12 mouse cellular contexts compared by ENCODE assay signal in the genomic region with DNA sequence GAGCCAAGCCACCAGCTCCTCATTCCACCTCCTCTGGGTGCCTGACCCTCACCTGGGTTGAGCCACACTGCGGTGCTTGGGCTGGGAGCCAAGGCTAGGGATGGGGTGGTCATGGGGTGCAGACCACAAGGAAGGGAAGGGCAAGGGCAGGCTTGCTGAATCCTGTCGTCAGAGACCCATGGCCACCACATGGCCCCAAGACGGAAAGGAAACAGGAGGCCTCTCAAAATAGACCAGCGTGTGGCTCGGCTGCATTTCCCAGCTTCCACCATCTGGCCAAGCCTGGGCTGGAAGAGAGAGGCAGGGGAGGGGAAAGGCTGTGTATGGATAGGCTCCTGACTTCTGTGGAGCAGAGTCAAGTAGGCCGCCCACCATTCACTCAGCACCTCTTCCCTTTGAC. TPM values are rescaled to one million over a fixed set of nuclear protein-coding genes. Genes with fewer than 3 reads are reported as not detected.
A peak's percentile ranks its signal among the peaks of the same experiment; 100 is the strongest.
DNase-seq lines count a peak whose midpoint lies in the region; ATAC-seq and TF ChIP-seq lines count a peak whose summit lies in the region.
"Had no signal": no experiment of that assay in that cellular context is flagged by ENCODE, and none has a peak within 500 bp of the region (broad histone marks: within the 10 kb centered on the region; RNA-seq: fewer than 3 reads in every experiment).

No protein-coding gene starts in this region.

- WGBS in forebrain, postnatal 0 days: 59% methylated on average over 6 of the region's 6 CpGs
- 81% methylated on average over 6 of the region's 6 CpGs for WGBS in forebrain, embryonic 13.5 days

- H3K9me3 ChIP-seq in forebrain, postnatal 0 days (ENCODE audit: low read length): no peaks in the 10 kb centered on the region
- H3K9me3 ChIP-seq in forebrain, embryonic 13.5 days (replicated peaks): no peaks in the 10 kb centered on the region
- H3K9me3 ChIP-seq: liver, embryonic 12.5 days; midbrain, embryonic 13.5 days had no signal

- no peak overlapping the region for H3K27ac ChIP-seq in forebrain, postnatal 0 days (ENCODE audit: low read depth, low read length)
- no peak overlapping the region for H3K27ac ChIP-seq in forebrain, embryonic 13.5 days
- H3K27ac ChIP-seq: liver, embryonic 12.5 days; midbrain, embryonic 13.5 days had no signal

- H3K27me3 ChIP-seq in forebrain, postnatal 0 days (ENCODE audit: insufficient read depth, low read length): no peaks in the 10 kb centered on the region
- H3K27me3 ChIP-seq in forebrain, embryonic 13.5 days: no peaks in the 10 kb centered on the region
- H3K27me3 ChIP-seq: liver, embryonic 12.5 days; midbrain, embryonic 13.5 days had no signal

- H3K4me2 ChIP-seq in forebrain, postnatal 0 days (ENCODE audit: low read depth): no peak overlapping the region
- H3K4me2 ChIP-seq in forebrain, embryonic 13.5 days: no peak overlapping the region
- H3K4me2 ChIP-seq: liver, embryonic 12.5 days; midbrain, embryonic 13.5 days had no signal

- no peak for TF ChIP-seq CTCF in forebrain, postnatal 0 days (IDR thresholded peaks at IDR 0.05; ENCODE audit: low read depth)

- no peak overlapping the region for H3K4me3 ChIP-seq in forebrain, postnatal 0 days (ENCODE audit: low read depth, low read length)
- no peak overlapping the region for H3K4me3 ChIP-seq in forebrain, embryonic 13.5 days
- H3K4me3 ChIP-seq: liver, embryonic 12.5 days; midbrain, embryonic 13.5 days had no signal

- peak; percentile 50 for ATAC-seq in forebrain, postnatal 0 days
- no peak for ATAC-seq in forebrain, embryonic 13.5 days
- ATAC-seq: liver, embryonic 12.5 days; midbrain, embryonic 13.5 days had no signal

- H3K4me1 ChIP-seq in forebrain, postnatal 0 days (ENCODE audit: insufficient read depth): peaks cover 9% of the 10 kb centered on the region; the same call in 1 of the 2 replicates
- H3K4me1 ChIP-seq in forebrain, embryonic 13.5 days: peaks cover 24% of the 10 kb centered on the region

- peak; percentile 40 for DNase-seq in forebrain, postnatal 0 days
- peak; percentile 33 to 53 for DNase-seq in layer of hippocampus, adult 18-20 months (ENCODE audit: low spot score in 2 of 2)
- DNase-seq in layer of hippocampus, adult 9-10 months (ENCODE audit: low spot score): no peak
- peak; percentile 72 for DNase-seq in brain, adult 2 months (ENCODE audit: low read depth, low spot score)
- DNase-seq in layer of hippocampus, postnatal 36 days: peak; percentile 23 to 37
- DNase-seq in adrenal gland, postnatal 25 days: no peak
- no peak for DNase-seq in Muller cell, postnatal 12 days (ENCODE audit: inconsistent ontology term)
- DNase-seq: kidney, adult 8-10 months had no signal

- H3K9ac ChIP-seq in forebrain, postnatal 0 days: no peak overlapping the region
- H3K9ac ChIP-seq in forebrain, embryonic 13.5 days: no peak overlapping the region
- H3K9ac ChIP-seq: liver, embryonic 12.5 days; midbrain, embryonic 13.5 days had no signal

- H3K36me3 ChIP-seq in forebrain, postnatal 0 days (ENCODE audit: insufficient read depth): no peaks in the 10 kb centered on the region
- H3K36me3 ChIP-seq in forebrain, embryonic 13.5 days (ENCODE audit: poor library complexity, severe bottlenecking): no peaks in the 10 kb centered on the region
- H3K36me3 ChIP-seq: liver, embryonic 12.5 days; midbrain, embryonic 13.5 days had no signal

RNA-seq across cellular contexts. Expression of a gene that starts 34.5 kb away (rescaled TPM):
- 0.08 and 1.2 TPM in 2 replicates for total RNA-seq in forebrain, postnatal 0 days (2014; rRNA removed)
- 0.22 and 0.38 TPM in 2 replicates for polyA plus RNA-seq in forebrain, postnatal 0 days (2015; fragmentation: Nextera tagmentation; extraction: Ambion mirVana)
- 0.28 and 0.98 TPM in 2 replicates for polyA plus RNA-seq in forebrain, embryonic 13.5 days (2015; fragmentation: Nextera tagmentation; extraction: Ambion mirVana)
- not detected for total RNA-seq in layer of hippocampus, adult 18-20 months (2021)
- 1 to 10 TPM in 1 of 2 experiments, under 1 TPM in 1; 0.42 to 1.1 TPM for total RNA-seq in layer of hippocampus, postnatal 36 days (2021)
- 0.76 TPM in 1 of 2 replicates, not detected in the other for total RNA-seq in adrenal gland, postnatal 25 days (2021)
- total RNA-seq: neutrophil, adult 5-6 weeks had no signal
- polyA plus RNA-seq: liver, embryonic 12.5 days had no signal

RNA-seq across cellular contexts. Expression of a gene that starts 53.6 kb away (rescaled TPM):
- total RNA-seq in forebrain, postnatal 0 days (2014; rRNA removed): 47.5 and 72.6 TPM in 2 replicates
- 29.3 and 34.2 TPM in 2 replicates for polyA plus RNA-seq in forebrain, postnatal 0 days (2015; fragmentation: Nextera tagmentation; extraction: Ambion mirVana)
- 17.7 and 22.3 TPM in 2 replicates for polyA plus RNA-seq in forebrain, embryonic 13.5 days (2015; fragmentation: Nextera tagmentation; extraction: Ambion mirVana)
- 10 to 100 TPM; 54.8 to 57.3 TPM for total RNA-seq in layer of hippocampus, adult 18-20 months (2021)
- total RNA-seq in layer of hippocampus, postnatal 36 days (2021): 10 to 100 TPM; 52.1 to 59.2 TPM
- total RNA-seq in adrenal gland, postnatal 25 days (2021): 18.3 and 20.5 TPM in 2 replicates
- total RNA-seq: neutrophil, adult 5-6 weeks had no signal

RNA-seq across cellular contexts. Expression of a gene that starts 53.7 kb away (rescaled TPM):
- 14.2 and 15.2 TPM in 2 replicates for total RNA-seq in forebrain, postnatal 0 days (2014; rRNA removed)
- 3.8 and 5.1 TPM in 2 replicates for polyA plus RNA-seq in forebrain, postnatal 0 days (2015; fragmentation: Nextera tagmentation; extraction: Ambion mirVana)
- 8.1 and 10.1 TPM in 2 replicates for polyA plus RNA-seq in forebrain, embryonic 13.5 days (2015; fragmentation: Nextera tagmentation; extraction: Ambion mirVana)
- 1 to 10 TPM; 3.0 to 3.7 TPM for total RNA-seq in layer of hippocampus, adult 18-20 months (2021)
- total RNA-seq in layer of hippocampus, postnatal 36 days (2021): 1 to 10 TPM; 3.5 to 4.2 TPM
- 10.0 and 13.3 TPM in 2 replicates for total RNA-seq in adrenal gland, postnatal 25 days (2021)

Comparison
In these comparisons a context has a peak if more than half of its experiments do, and no peak if none do; other contexts are left out.
1. DNase-seq: peak in forebrain, postnatal 0 days (single experiment), layer of hippocampus, adult 18-20 months (2 of 2), brain, adult 2 months (single experiment) and layer of hippocampus, postnatal 36 days (2 of 2); none in layer of hippocampus, adult 9-10 months (single experiment), adrenal gland, postnatal 25 days (single experiment) and Muller cell, postnatal 12 days (single experiment).